Mouse (Mus musculus) lung, embryonic 14.5 days (tissue): ENCODE results near the gene Cd63. TPM values are rescaled to one million over a fixed set of nuclear protein-coding genes. Genes with fewer than 3 reads are reported as not detected.
A peak's percentile ranks its signal among the peaks of the same experiment; 100 is the strongest.

Source experiments
- ATAC-seq: fragments of 200-750 bp; cut with Nextera tagmentation; 2 replicates; pipeline ENCODE4 v1.8.0; 2017; ENCODE audit warnings: mild to moderate bottlenecking, moderate TSS enrichment, moderate library complexity; ENCODE audit not compliant: insufficient read depth
- DNase-seq: peaks from one replicate; pipeline ENCODE4 v3.0.0-alpha.2; 2015
- H3K27ac ChIP-seq: fragments of 300-500 bp; sonication (generic); 2 replicates; pipeline ENCODE4 v1.5.1; 2014; ENCODE audit warnings: low read depth, mild to moderate bottlenecking, moderate library complexity
- H3K27me3 ChIP-seq: fragments of 300-500 bp; sonication (generic); 2 replicates; pipeline ENCODE4 v1.6.1; 2014; ENCODE audit warnings: low read length, control low read depth; ENCODE audit not compliant: insufficient read depth
- H3K36me3 ChIP-seq: fragments of 300-500 bp; sonication (generic); 2 replicates; pipeline ENCODE4 v1.6.1; 2014; ENCODE audit warnings: control low read depth; ENCODE audit not compliant: insufficient read depth
- H3K4me1 ChIP-seq: fragments of 300-500 bp; sonication (generic); 2 replicates; pipeline ENCODE4 v1.6.1; 2014; ENCODE audit warnings: antibody characterized with exemption, control low read depth; ENCODE audit not compliant: insufficient read depth
- H3K4me2 ChIP-seq: fragments of 300-500 bp; sonication (generic); 2 replicates; pipeline ENCODE4 v1.6.1; 2014; ENCODE audit warnings: mild to moderate bottlenecking
- H3K4me3 ChIP-seq: fragments of 300-500 bp; sonication (generic); 2 replicates; pipeline ENCODE4 v1.5.1; 2014; ENCODE audit warnings: low read depth, low read length
- H3K9ac ChIP-seq: fragments of 300-500 bp; sonication (generic); 2 replicates; pipeline ENCODE4 v1.6.1; 2014
- H3K9me3 ChIP-seq: fragments of 300-500 bp; sonication (generic); 2 replicates; pipeline ENCODE4 v1.6.1; 2016; ENCODE audit warnings: low read depth, low read length, control low read depth
- CTCF ChIP-seq: IDR thresholded peaks from 2 replicates; pipeline ENCODE4 v1.5.1; 2016; ENCODE audit warnings: antibody characterized with exemption, low read depth
- WGBS: fragments of 180-500 bp; shearing (Covaris S2); extraction: QIAGEN DNeasy Blood & Tissue Kit; methylation state at CpG from one replicate; pipeline ENCODE4 v1.1.7; 2014; 5-methylcytosine and 5-hydroxymethylcytosine counted together
- polyA plus RNA-seq: library from polyadenylated mRNA; unstranded; fragments of >200 nt; fragmentation: Nextera tagmentation; extraction: Ambion mirVana; gene quantifications from 2 replicates; pipeline ENCODE4 v1.2.1, GENCODE M21; 2014

Gene Cd63
- polyA plus RNA-seq, 1 experiment from 2014 or later = 459 TPM

GRCm38 (mm10) chr10:128921251-128921650, 20.5 kb downstream of the Cd63 start:
- peaks cover 3% of the 10 kb centered on the region; the same call in 1 of the 2 replicates for H3K4me1 ChIP-seq
- H3K4me2 ChIP-seq = no peak overlapping the region
- no peaks in the 10 kb centered on the region for H3K9me3 ChIP-seq

GRCm38 (mm10) chr10:128921883-128922821, 21.4 kb downstream of the Cd63 start:
- DNase-seq (no peak), ATAC-seq (no peak)

More at GRCm38 (mm10) chr10:128921251-128921650, 20.5 kb downstream of the Cd63 start:
- WGBS = 45% methylated on average over 1 of the region's 1 CpGs
- H3K27me3 ChIP-seq = no peaks in the 10 kb centered on the region
- no peak overlapping the region for H3K27ac ChIP-seq
- ATAC-seq (no peak), DNase-seq (no peak)
- TF ChIP-seq CTCF = no peak
- no peak overlapping the region for H3K9ac ChIP-seq
- H3K4me3 ChIP-seq = no peak overlapping the region
- peaks cover 31% of the 10 kb centered on the region for H3K36me3 ChIP-seq

GRCm38 (mm10) chr10:128922822-128923012, 21.9 kb downstream of the Cd63 start, which contains the start of gene Rdh5:
TSS of gene Rdh5 (minus strand) at chr10:128922888.
- peak within 1 kb of the TSS; percentile 74 for H3K4me2 ChIP-seq
- WGBS = 8% methylated on average over 1 of the region's 1 CpGs
- H3K27me3 ChIP-seq = no peaks in the 10 kb centered on the region
- DNase-seq (no peak), ATAC-seq (no peak)
- peak within 1 kb of the TSS; percentile 69 for H3K9ac ChIP-seq
- peaks cover 17% of the 10 kb centered on the region for H3K36me3 ChIP-seq
- H3K4me1 ChIP-seq = peaks cover 3% of the 10 kb centered on the region; the same call in 1 of the 2 replicates
- H3K9me3 ChIP-seq = no peaks in the 10 kb centered on the region
- TF ChIP-seq CTCF = no peak
- H3K4me3 ChIP-seq = peak within 1 kb of the TSS; percentile 76
- peak within 1 kb of the TSS; percentile 89 for H3K27ac ChIP-seq

More at GRCm38 (mm10) chr10:128921883-128922821, 21.4 kb downstream of the Cd63 start:
- Histone ChIP-seq H3K4me1 (peaks cover 3% of the 10 kb centered on the region; the same call in 1 of the 2 replicates), H3K4me2 (peak overlapping the region; percentile 74), H3K4me3 (peak overlapping the region; percentile 76), H3K9me3 (no peaks in the 10 kb centered on the region), H3K9ac (peak overlapping the region; percentile 69), H3K27me3 (no peaks in the 10 kb centered on the region), H3K36me3 (peaks cover 22% of the 10 kb centered on the region), H3K27ac (peak overlapping the region; percentile 89)
- WGBS = 61% methylated on average over 16 of the region's 16 CpGs
- TF ChIP-seq CTCF = no peak

- Histone ChIP-seq H3K36me3 (peaks cover 12% of the 10 kb centered on the region), H3K4me1 (peaks cover 3% of the 10 kb centered on the region; the same call in 1 of the 2 replicates), H3K9me3 (no peaks in the 10 kb centered on the region), H3K9ac (peak overlapping the region; percentile 69), H3K27me3 (no peaks in the 10 kb centered on the region), H3K27ac (peak overlapping the region; percentile 89), H3K4me3 (peak overlapping the region; percentile 76), H3K4me2 (peak overlapping the region; percentile 74)
- TF ChIP-seq CTCF = peak; percentile 53
- WGBS = under 1% methylated on average over 39 of the region's 42 CpGs
- peak; percentile 97 for DNase-seq
- ATAC-seq = peak; percentile 95
Measured at GRCm38 (mm10) chr10:128923013-128923691, 22.4 kb downstream of the Cd63 start.

GRCm38 (mm10) chr10:128923935-128924334, 23.1 kb downstream of the Cd63 start, which contains the start of gene Bloc1s1:
TSS of gene Bloc1s1 (minus strand) at chr10:128924035.
- H3K4me1 ChIP-seq = peaks cover 3% of the 10 kb centered on the region; the same call in 1 of the 2 replicates
- WGBS = 68% methylated on average over 9 of the region's 9 CpGs

GRCm38 (mm10) chr10:128928356-128928755, 27.6 kb downstream of the Cd63 start:
- no peak for TF ChIP-seq CTCF
- no peaks in the 10 kb centered on the region for H3K9me3 ChIP-seq
- no peaks in the 10 kb centered on the region for H3K36me3 ChIP-seq
- H3K9ac ChIP-seq = no peak overlapping the region
- 26% methylated on average over 4 of the region's 4 CpGs for WGBS
- ATAC-seq (no peak), DNase-seq (peak; percentile 31)
- peaks cover 22% of the 10 kb centered on the region for H3K27me3 ChIP-seq
- H3K4me3 ChIP-seq = no peak overlapping the region
- no peaks in the 10 kb centered on the region for H3K4me1 ChIP-seq
- H3K27ac ChIP-seq = no peak overlapping the region
- no peak overlapping the region for H3K4me2 ChIP-seq

More at GRCm38 (mm10) chr10:128923935-128924334, 23.1 kb downstream of the Cd63 start, which contains the start of gene Bloc1s1:
- TF ChIP-seq CTCF = no peak
- Histone ChIP-seq H3K36me3 (peaks cover 8% of the 10 kb centered on the region; the same call in 1 of the 2 replicates), H3K9ac (peak within 1 kb of the TSS; percentile 69), H3K27ac (peak within 1 kb of the TSS; percentile 89), H3K27me3 (no peaks in the 10 kb centered on the region), H3K4me2 (peak within 1 kb of the TSS; percentile 74), H3K9me3 (no peaks in the 10 kb centered on the region), H3K4me3 (peak within 1 kb of the TSS; percentile 76)
- ATAC-seq = no peak
- DNase-seq = no peak
